Mouse (Mus musculus) kidney, embryonic 14.5 days (tissue): ENCODE data around the gene Dnttip1. TPM values are rescaled to one million over a fixed set of nuclear protein-coding genes. Genes with fewer than 3 reads are reported as not detected.
A peak's percentile ranks its signal among the peaks of the same experiment; 100 is the strongest.

Source experiments
- ATAC-seq: fragments of 200-750 bp; cut with Nextera tagmentation; 2 replicates; pipeline ENCODE4 v1.8.0; 2017; ENCODE audit warnings: moderate number of reproducible peaks, mild to moderate bottlenecking, moderate TSS enrichment, moderate library complexity; ENCODE audit not compliant: low FRiP score, low TSS enrichment
- H3K27ac ChIP-seq: fragments of 300-500 bp; sonication (generic); 2 replicates; pipeline ENCODE4 v1.5.1; 2014; ENCODE audit warnings: low read depth, mild to moderate bottlenecking, low read length, moderate library complexity, mixed read lengths
- H3K27me3 ChIP-seq: fragments of 300-500 bp; sonication (generic); 2 replicates; pipeline ENCODE4 v1.6.1; 2014; ENCODE audit warnings: mild to moderate bottlenecking, low read length; ENCODE audit not compliant: control insufficient read depth, insufficient read depth
- H3K36me3 ChIP-seq: fragments of 300-500 bp; sonication (generic); 2 replicates; pipeline ENCODE4 v1.6.1; 2014; ENCODE audit warnings: low read length, mixed read lengths; ENCODE audit not compliant: control insufficient read depth, insufficient read depth
- H3K4me1 ChIP-seq: fragments of 300-500 bp; sonication (generic); 2 replicates; pipeline ENCODE4 v1.6.1; 2014; ENCODE audit warnings: low read length, mixed read lengths; ENCODE audit not compliant: control insufficient read depth, insufficient read depth
- H3K4me2 ChIP-seq: fragments of 300-500 bp; sonication (generic); replicated peaks from 2 replicates; pipeline ENCODE4 v1.6.1; 2014; ENCODE audit warnings: low read depth, mild to moderate bottlenecking, low read length
- H3K4me3 ChIP-seq: fragments of 300-500 bp; sonication (generic); 2 replicates; pipeline ENCODE4 v1.5.1; 2014; ENCODE audit warnings: mild to moderate bottlenecking, low read length
- H3K9ac ChIP-seq: fragments of 300-500 bp; sonication (generic); 2 replicates; pipeline ENCODE4 v1.6.1; 2014; ENCODE audit warnings: low read depth, mild to moderate bottlenecking, low read length, moderate library complexity
- H3K9me3 ChIP-seq: fragments of 300-500 bp; sonication (generic); 2 replicates; pipeline ENCODE4 v1.6.1; 2016; ENCODE audit warnings: low read length; ENCODE audit not compliant: control insufficient read depth
- WGBS: fragments of 180-500 bp; shearing (Covaris S2); extraction: QIAGEN DNeasy Blood & Tissue Kit; methylation state at CpG from one replicate; pipeline ENCODE4 v1.1.7; 2014; 5-methylcytosine and 5-hydroxymethylcytosine counted together
- polyA plus RNA-seq: library from polyadenylated mRNA; unstranded; fragments of >200 nt; fragmentation: Nextera tagmentation; extraction: Ambion mirVana; gene quantifications from 2 replicates; pipeline ENCODE4 v1.2.1, GENCODE M21; 2014

Dnttip1 gene
- polyA plus RNA-seq, 1 experiment from 2014 or later = 70.8 TPM

- WGBS = 78% methylated on average over 7 of the region's 7 CpGs
- Histone ChIP-seq H3K9ac (no peak overlapping the region), H3K27ac (no peak overlapping the region), H3K4me3 (no peak overlapping the region), H3K27me3 (no peaks in the 10 kb centered on the region), H3K4me2 (no peak overlapping the region), H3K9me3 (no peaks in the 10 kb centered on the region), H3K4me1 (peaks cover 13% of the 10 kb centered on the region; the same call in 1 of the 2 replicates), H3K36me3 (peaks cover 3% of the 10 kb centered on the region; the same call in 1 of the 2 replicates)
- ATAC-seq = no peak
These were observed 38.3 kb downstream of the Dnttip1 start for GRCm38 (mm10) chr2:164783926-164784581.

- ATAC-seq = no peak
- Histone ChIP-seq H3K27me3 (no peaks in the 10 kb centered on the region), H3K27ac (peak overlapping the region; percentile 83), H3K36me3 (peaks cover 5% of the 10 kb centered on the region; the same call in 1 of the 2 replicates), H3K9ac (peak overlapping the region; percentile 78), H3K4me1 (peaks cover 13% of the 10 kb centered on the region; the same call in 1 of the 2 replicates), H3K4me3 (peak overlapping the region; percentile 71), H3K9me3 (no peaks in the 10 kb centered on the region), H3K4me2 (peak overlapping the region; percentile 93)
- 5% methylated on average over 7 of the region's 7 CpGs for WGBS
These were observed 39.2 kb downstream of the Dnttip1 start for GRCm38 (mm10) chr2:164784869-164785420.

GRCm38 (mm10) chr2:164785481-164786387 is 40.0 kb downstream of the Dnttip1 start, which contains the start of gene Snx21:
TSS of gene Snx21 (plus strand) at chr2:164785823.
- ATAC-seq = peak; percentile 92

GRCm38 (mm10) chr2:164786388-164786885 is 40.7 kb downstream of the Dnttip1 start:
- Histone ChIP-seq H3K4me3 (peak overlapping the region; percentile 71), H3K4me2 (peak overlapping the region; percentile 93), H3K9me3 (no peaks in the 10 kb centered on the region), H3K27ac (peak overlapping the region; percentile 83; the same call in 1 of the 2 replicates), H3K9ac (peak overlapping the region; percentile 78), H3K27me3 (no peaks in the 10 kb centered on the region), H3K4me1 (peaks cover 13% of the 10 kb centered on the region; the same call in 1 of the 2 replicates), H3K36me3 (peaks cover 15% of the 10 kb centered on the region; the same call in 1 of the 2 replicates)
- peak; percentile 7; the same call in 1 of the 2 replicates for ATAC-seq
- WGBS = 7% methylated on average over 15 of the region's 15 CpGs

More at GRCm38 (mm10) chr2:164785481-164786387, 40.0 kb downstream of the Dnttip1 start, which contains the start of gene Snx21:
- H3K27ac ChIP-seq = peak within 1 kb of the TSS; percentile 83
- H3K27me3 ChIP-seq = no peaks in the 10 kb centered on the region
- peaks cover 13% of the 10 kb centered on the region; the same call in 1 of the 2 replicates for H3K4me1 ChIP-seq
- under 1% methylated on average over 82 of the region's 89 CpGs for WGBS
- peaks cover 9% of the 10 kb centered on the region; the same call in 1 of the 2 replicates for H3K36me3 ChIP-seq
- H3K9me3 ChIP-seq = no peaks in the 10 kb centered on the region
- peak within 1 kb of the TSS; percentile 71 for H3K4me3 ChIP-seq
- peak within 1 kb of the TSS; percentile 78 for H3K9ac ChIP-seq
- H3K4me2 ChIP-seq = peak within 1 kb of the TSS; percentile 93

- Histone ChIP-seq H3K27ac (no peak overlapping the region), H3K9ac (peak overlapping the region; percentile 78)
- ATAC-seq = no peak
These were observed 41.2 kb downstream of the Dnttip1 start for GRCm38 (mm10) chr2:164787032-164787431.

GRCm38 (mm10) chr2:164787779-164788178 is 42.0 kb downstream of the Dnttip1 start:
- Histone ChIP-seq H3K9ac (no peak overlapping the region), H3K36me3 (peaks cover 28% of the 10 kb centered on the region), H3K27me3 (no peaks in the 10 kb centered on the region), H3K4me2 (no peak overlapping the region), H3K9me3 (no peaks in the 10 kb centered on the region), H3K4me1 (peaks cover 13% of the 10 kb centered on the region; the same call in 1 of the 2 replicates), H3K4me3 (no peak overlapping the region), H3K27ac (no peak overlapping the region)
- WGBS = 72% methylated on average over 10 of the region's 10 CpGs
- ATAC-seq = no peak

More at GRCm38 (mm10) chr2:164787032-164787431, 41.2 kb downstream of the Dnttip1 start:
- Histone ChIP-seq H3K9me3 (no peaks in the 10 kb centered on the region), H3K4me1 (peaks cover 13% of the 10 kb centered on the region; the same call in 1 of the 2 replicates), H3K4me2 (peak overlapping the region; percentile 93), H3K4me3 (peak overlapping the region; percentile 71), H3K27me3 (no peaks in the 10 kb centered on the region), H3K36me3 (peaks cover 21% of the 10 kb centered on the region)
- WGBS = 90% methylated on average over 3 of the region's 3 CpGs

- Histone ChIP-seq H3K4me1 (peaks cover 13% of the 10 kb centered on the region; the same call in 1 of the 2 replicates), H3K27me3 (no peaks in the 10 kb centered on the region), H3K27ac (no peak overlapping the region), H3K4me2 (no peak overlapping the region), H3K4me3 (no peak overlapping the region), H3K9me3 (no peaks in the 10 kb centered on the region), H3K36me3 (peaks cover 32% of the 10 kb centered on the region), H3K9ac (no peak overlapping the region)
- ATAC-seq = no peak
- 65% methylated on average over 4 of the region's 4 CpGs for WGBS
These were observed 42.6 kb downstream of the Dnttip1 start for GRCm38 (mm10) chr2:164788411-164788810.

GRCm38 (mm10) chr2:164790451-164790850 is 44.7 kb downstream of the Dnttip1 start:
- Histone ChIP-seq H3K27me3 (no peaks in the 10 kb centered on the region), H3K4me3 (no peak overlapping the region), H3K9ac (no peak overlapping the region), H3K27ac (no peak overlapping the region), H3K36me3 (peaks cover 46% of the 10 kb centered on the region), H3K4me1 (peaks cover 7% of the 10 kb centered on the region; the same call in 1 of the 2 replicates), H3K4me2 (no peak overlapping the region), H3K9me3 (no peaks in the 10 kb centered on the region)
- WGBS = 80% methylated on average over 4 of the region's 4 CpGs
- no peak for ATAC-seq
